Mouse (Mus musculus): ENCODE results near the gene Mc3r. TPM values are rescaled to one million over a fixed set of nuclear protein-coding genes. Genes with fewer than 3 reads are reported as not detected.

Gene Mc3r
- not detected for polyA plus RNA-seq (2014; fragmentation: Illumina TruSeq; extraction: RNeasy Lipid Tissue Mini Kit (QIAGEN cat#74804); ENCODE audit: low read depth, low replicate concordance)

GRCm38 (mm10) chr2:172248106-172248764 is at the start of gene Mc3r:
Mc3r (plus strand) TSS chr2:172248492.

Other genes starting within 250 kb of the Mc3r start
- not detected for gene Cbln4, start 205.0 kb upstream of the Mc3r start, polyA plus RNA-seq (2014; fragmentation: Illumina TruSeq; extraction: RNeasy Lipid Tissue Mini Kit (QIAGEN cat#74804); ENCODE audit: low read depth, low replicate concordance)
- gene Fam210b, start 97.1 kb downstream of the Mc3r start, polyA plus RNA-seq (2014; fragmentation: Illumina TruSeq; extraction: RNeasy Lipid Tissue Mini Kit (QIAGEN cat#74804); ENCODE audit: low read depth, low replicate concordance): 7.6 TPM
- 0.63 TPM for gene Aurka, start 122.0 kb downstream of the Mc3r start, polyA plus RNA-seq (2014; fragmentation: Illumina TruSeq; extraction: RNeasy Lipid Tissue Mini Kit (QIAGEN cat#74804); ENCODE audit: low read depth, low replicate concordance)
- gene Cstf1, start 122.2 kb downstream of the Mc3r start, polyA plus RNA-seq (2014; fragmentation: Illumina TruSeq; extraction: RNeasy Lipid Tissue Mini Kit (QIAGEN cat#74804); ENCODE audit: low read depth, low replicate concordance): 14.0 TPM
- gene Cass4, start 145.3 kb downstream of the Mc3r start, polyA plus RNA-seq (2014; fragmentation: Illumina TruSeq; extraction: RNeasy Lipid Tissue Mini Kit (QIAGEN cat#74804); ENCODE audit: low read depth, low replicate concordance): 0.42 TPM
- 33.4 TPM for gene Rtf2, start 192.1 kb downstream of the Mc3r start, polyA plus RNA-seq (2014; fragmentation: Illumina TruSeq; extraction: RNeasy Lipid Tissue Mini Kit (QIAGEN cat#74804); ENCODE audit: low read depth, low replicate concordance)
- gene Gcnt7, start 210.1 kb downstream of the Mc3r start, polyA plus RNA-seq (2014; fragmentation: Illumina TruSeq; extraction: RNeasy Lipid Tissue Mini Kit (QIAGEN cat#74804); ENCODE audit: low read depth, low replicate concordance): not detected
- not detected for gene Fam209, start 224.0 kb downstream of the Mc3r start, polyA plus RNA-seq (2014; fragmentation: Illumina TruSeq; extraction: RNeasy Lipid Tissue Mini Kit (QIAGEN cat#74804); ENCODE audit: low read depth, low replicate concordance)

Data from heart, adult 10 weeks (tissue).